Mouse (Mus musculus): ENCODE measurements around the gene Ccnd3. TPM values are rescaled to one million over a fixed set of nuclear protein-coding genes. Genes with fewer than 3 reads are reported as not detected.
A peak's percentile ranks its signal among the peaks of the same experiment; 100 is the strongest.

Ccnd3 gene
- total and polyA plus RNA-seq, 3 experiments = 143 to 568 TPM; not detected in 1

GRCm38 (mm10) chr17:47461688-47462087, 43.2 kb upstream of the Ccnd3 start:
- H3K27me3 ChIP-seq (ENCODE audit: control insufficient read depth in 1 of 2, insufficient read depth in 2 of 2, low read length in 2 of 2) = peaks cover 3 to 5% of the 10 kb centered on the region in 2 experiments; a peak in 3 of 4 replicates
- H3K4me1 ChIP-seq (ENCODE audit: control insufficient read depth in 1 of 2, insufficient read depth in 2 of 2, low read length in 2 of 2) = peaks cover 0 to 6% of the 10 kb centered on the region in 2 experiments; a peak in 2 of 4 replicates
- no peak for TF ChIP-seq EP300 (IDR thresholded peaks at IDR 0.05; ENCODE audit: low read depth in 1 of 2, low read length in 2 of 2)

GRCm38 (mm10) chr17:47462209-47462608, 42.6 kb upstream of the Ccnd3 start:
- Histone ChIP-seq H3K27me3 (ENCODE audit: control insufficient read depth in 1 of 2, insufficient read depth in 2 of 2, low read length in 2 of 2) (peaks cover 3 to 5% of the 10 kb centered on the region in 2 experiments; a peak in 3 of 4 replicates), H3K9ac (ENCODE audit: control insufficient read depth, low read depth, low read length, poor library complexity, severe bottlenecking) (no peak overlapping the region), H3K4me3 (ENCODE audit: control insufficient read depth in 1 of 2, insufficient read depth in 1 of 2, low read depth in 2 of 2, low read length in 2 of 2) (no peak overlapping the region), H3K27ac (ENCODE audit: control insufficient read depth, low read depth, low read length) (no peak overlapping the region), H3K4me1 (ENCODE audit: control insufficient read depth in 1 of 2, insufficient read depth in 2 of 2, low read length in 2 of 2) (peaks cover 0 to 6% of the 10 kb centered on the region in 2 experiments; a peak in 2 of 4 replicates), H3K9me3 (replicated peaks; ENCODE audit: insufficient read depth, low read length) (no peaks in the 10 kb centered on the region), H3K36me3 (ENCODE audit: control insufficient read depth in 1 of 2, insufficient read depth in 2 of 2, low read length in 2 of 2) (no peaks in the 10 kb centered on the region), H3K79me2 (ENCODE audit: control insufficient read depth, insufficient read depth, low read length, poor library complexity) (no peaks in the 10 kb centered on the region)
- no peak for DNase-seq (ENCODE audit: low read depth, low spot score)
- TF ChIP-seq GATA1 (IDR thresholded peaks at IDR 0.05; ENCODE audit: low read depth, low read length) = no peak
- no peak for TF ChIP-seq MAZ (IDR thresholded peaks at IDR 0.05; ENCODE audit: low read depth, low read length)
- no peak for TF ChIP-seq KAT2A (conservative IDR thresholded peaks at IDR 0.05; ENCODE audit: low read depth, low read length)
- no peak for TF ChIP-seq RAD21 (IDR thresholded peaks at IDR 0.05; ENCODE audit: low read depth, low read length)
- TF ChIP-seq NELFE (IDR thresholded peaks at IDR 0.05; ENCODE audit: low read depth, low read length) = no peak
- TF ChIP-seq CHD1 (IDR thresholded peaks at IDR 0.05; ENCODE audit: low read depth, low read length) = no peak
- TF ChIP-seq MYB (IDR thresholded peaks at IDR 0.05; ENCODE audit: low read depth, low read length) = no peak
- no peak for TF ChIP-seq SIN3A (IDR thresholded peaks at IDR 0.05; ENCODE audit: low read length)
- TF ChIP-seq ZKSCAN1 (IDR thresholded peaks at IDR 0.05; ENCODE audit: low read depth, low read length) = no peak
- no peak for TF ChIP-seq NRF1 (IDR thresholded peaks at IDR 0.05; ENCODE audit: insufficient read depth, low read depth, low read length, poor library complexity, severe bottlenecking)
- no peak for TF ChIP-seq JUND (IDR thresholded peaks at IDR 0.05; ENCODE audit: low read depth, low read length)

More at GRCm38 (mm10) chr17:47461688-47462087, 43.2 kb upstream of the Ccnd3 start:
- Histone ChIP-seq H3K9ac (ENCODE audit: control insufficient read depth, low read depth, low read length, poor library complexity, severe bottlenecking) (no peak overlapping the region), H3K4me3 (ENCODE audit: control insufficient read depth in 1 of 2, insufficient read depth in 1 of 2, low read depth in 2 of 2, low read length in 2 of 2) (no peak overlapping the region), H3K79me2 (ENCODE audit: control insufficient read depth, insufficient read depth, low read length, poor library complexity) (no peaks in the 10 kb centered on the region), H3K9me3 (replicated peaks; ENCODE audit: insufficient read depth, low read length) (no peaks in the 10 kb centered on the region), H3K27ac (ENCODE audit: control insufficient read depth, low read depth, low read length) (no peak overlapping the region), H3K36me3 (ENCODE audit: control insufficient read depth in 1 of 2, insufficient read depth in 2 of 2, low read length in 2 of 2) (no peaks in the 10 kb centered on the region)
- DNase-seq (ENCODE audit: low read depth, low spot score) = peak; percentile 25

- H3K9me3 ChIP-seq (replicated peaks; ENCODE audit: insufficient read depth, low read length) = no peaks in the 10 kb centered on the region
- no peak for DNase-seq (ENCODE audit: low read depth, low spot score)
- H3K27me3 ChIP-seq (ENCODE audit: control insufficient read depth in 1 of 2, insufficient read depth in 2 of 2, low read length in 2 of 2) = peaks cover 3 to 5% of the 10 kb centered on the region in 2 experiments; a peak in 3 of 4 replicates
- no peaks in the 10 kb centered on the region for H3K36me3 ChIP-seq (ENCODE audit: control insufficient read depth in 1 of 2, insufficient read depth in 2 of 2, low read length in 2 of 2)
- no peaks in the 10 kb centered on the region for H3K79me2 ChIP-seq (ENCODE audit: control insufficient read depth, insufficient read depth, low read length, poor library complexity)
- H3K4me1 ChIP-seq (ENCODE audit: control insufficient read depth in 1 of 2, insufficient read depth in 2 of 2, low read length in 2 of 2) = peaks cover 0 to 6% of the 10 kb centered on the region in 2 experiments; a peak in 2 of 4 replicates
- H3K9ac ChIP-seq (ENCODE audit: control insufficient read depth, low read depth, low read length, poor library complexity, severe bottlenecking) = no peak overlapping the region
- H3K27ac ChIP-seq (ENCODE audit: control insufficient read depth, low read depth, low read length) = no peak overlapping the region
- H3K4me3 ChIP-seq (ENCODE audit: control insufficient read depth in 1 of 2, insufficient read depth in 1 of 2, low read depth in 2 of 2, low read length in 2 of 2) = no peak overlapping the region
- TF ChIP-seq CHD1 (IDR thresholded peaks at IDR 0.05; ENCODE audit: low read depth, low read length) (no peak), KAT2A (conservative IDR thresholded peaks at IDR 0.05; ENCODE audit: low read depth, low read length) (no peak), UBTF (IDR thresholded peaks at IDR 0.05; ENCODE audit: borderline replicate concordance, insufficient read depth, low read depth, low read length) (no peak), MYC (IDR thresholded peaks at IDR 0.05; ENCODE audit: low read depth, low read length) (no peak), EP300 (IDR thresholded peaks at IDR 0.05; ENCODE audit: low read depth in 1 of 2, low read length in 2 of 2) (no peak), POLR2AphosphoS5 (IDR thresholded peaks at IDR 0.05; ENCODE audit: borderline replicate concordance, low read depth, low read length) (no peak), ETS1 (IDR thresholded peaks at IDR 0.05; ENCODE audit: low read depth, low read length) (no peak), ELF1 (IDR thresholded peaks at IDR 0.05; ENCODE audit: low read depth, low read length) (no peak), NELFE (IDR thresholded peaks at IDR 0.05; ENCODE audit: low read depth, low read length) (no peak), NRF1 (IDR thresholded peaks at IDR 0.05; ENCODE audit: insufficient read depth, low read depth, low read length, poor library complexity, severe bottlenecking) (no peak), GATA1 (IDR thresholded peaks at IDR 0.05; ENCODE audit: low read depth, low read length) (no peak), MAX (IDR thresholded peaks at IDR 0.05; ENCODE audit: low read length) (no peak), E2F4 (IDR thresholded peaks at IDR 0.05; ENCODE audit: borderline replicate concordance, low read depth, low read length) (no peak), SIN3A (IDR thresholded peaks at IDR 0.05; ENCODE audit: low read length) (no peak), CTCF (IDR thresholded peaks at IDR 0.05 in 2 of 3, conservative IDR thresholded peaks at IDR 0.05 in 1 of 3; ENCODE audit: control insufficient read depth in 1 of 3, insufficient read depth in 1 of 3, low read depth in 2 of 3, low read length in 3 of 3, poor library complexity in 1 of 3, severe bottlenecking in 1 of 3) (no peak), MEF2A (IDR thresholded peaks at IDR 0.05; ENCODE audit: extremely low read depth, insufficient replicate concordance, low read depth, low read length, poor library complexity, severe bottlenecking) (no peak), MAFK (IDR thresholded peaks at IDR 0.05; ENCODE audit: borderline replicate concordance, low read depth, low read length) (no peak), JUND (IDR thresholded peaks at IDR 0.05; ENCODE audit: low read depth, low read length) (no peak)
These were observed 42.0 kb upstream of the Ccnd3 start for GRCm38 (mm10) chr17:47462728-47463388.

Data from MEL (cell line).